Mouse (Mus musculus): ENCODE results near the gene Fntb.

DNA sequence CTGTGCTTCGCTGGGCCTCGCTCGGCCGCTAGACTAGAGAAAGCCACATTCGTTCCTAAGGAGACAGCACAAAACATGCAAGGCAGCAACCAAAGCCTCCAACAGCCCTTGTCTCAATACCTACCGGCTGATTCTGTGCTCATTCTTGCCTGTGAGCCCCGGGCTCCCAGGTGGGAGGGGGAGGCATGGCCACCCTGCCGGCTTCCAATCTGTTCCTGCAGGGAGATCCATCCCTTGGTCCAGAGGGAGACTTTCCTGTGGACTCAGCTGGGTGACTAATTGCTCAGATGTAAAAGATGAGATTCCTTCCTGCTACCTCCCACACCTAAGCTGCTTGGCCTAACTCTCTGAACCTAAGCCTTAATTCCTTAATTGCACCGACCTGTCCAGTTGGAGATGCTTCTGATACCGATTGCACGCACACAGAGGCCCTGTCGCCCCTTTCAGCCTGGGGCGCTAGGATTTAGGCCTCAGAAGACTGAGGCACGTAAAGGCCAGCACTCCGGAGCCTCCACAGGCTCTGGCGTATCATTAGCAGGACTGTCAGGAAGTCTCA lies 145.9 kb downstream of the Fntb start:
- TF ChIP-seq GATA1 (IDR thresholded peaks at IDR 0.05; ENCODE audit: borderline replicate concordance, low read length) (no peak), CTCF (IDR thresholded peaks at IDR 0.05; ENCODE audit: low read depth, low read length) (no peak), TAL1 (conservative IDR thresholded peaks at IDR 0.05; ENCODE audit: low read depth, low read length) (no peak), POLR2AphosphoS5 (IDR thresholded peaks at IDR 0.05; ENCODE audit: insufficient replicate concordance, low read depth, low read length) (no peak)
